Mouse (Mus musculus) right cerebral cortex, adult 2 months (tissue): ENCODE measurements around the gene Cggbp1.
A peak's percentile ranks its signal among the peaks of the same experiment; 100 is the strongest.

Source experiments
- DNase-seq, 2 experiments: peaks; one replicate each; pipeline ENCODE4 v3.0.0; 2021 to 2022; ENCODE audit warnings: low spot score in 2 of 2

The Cggbp1 gene

DNA sequence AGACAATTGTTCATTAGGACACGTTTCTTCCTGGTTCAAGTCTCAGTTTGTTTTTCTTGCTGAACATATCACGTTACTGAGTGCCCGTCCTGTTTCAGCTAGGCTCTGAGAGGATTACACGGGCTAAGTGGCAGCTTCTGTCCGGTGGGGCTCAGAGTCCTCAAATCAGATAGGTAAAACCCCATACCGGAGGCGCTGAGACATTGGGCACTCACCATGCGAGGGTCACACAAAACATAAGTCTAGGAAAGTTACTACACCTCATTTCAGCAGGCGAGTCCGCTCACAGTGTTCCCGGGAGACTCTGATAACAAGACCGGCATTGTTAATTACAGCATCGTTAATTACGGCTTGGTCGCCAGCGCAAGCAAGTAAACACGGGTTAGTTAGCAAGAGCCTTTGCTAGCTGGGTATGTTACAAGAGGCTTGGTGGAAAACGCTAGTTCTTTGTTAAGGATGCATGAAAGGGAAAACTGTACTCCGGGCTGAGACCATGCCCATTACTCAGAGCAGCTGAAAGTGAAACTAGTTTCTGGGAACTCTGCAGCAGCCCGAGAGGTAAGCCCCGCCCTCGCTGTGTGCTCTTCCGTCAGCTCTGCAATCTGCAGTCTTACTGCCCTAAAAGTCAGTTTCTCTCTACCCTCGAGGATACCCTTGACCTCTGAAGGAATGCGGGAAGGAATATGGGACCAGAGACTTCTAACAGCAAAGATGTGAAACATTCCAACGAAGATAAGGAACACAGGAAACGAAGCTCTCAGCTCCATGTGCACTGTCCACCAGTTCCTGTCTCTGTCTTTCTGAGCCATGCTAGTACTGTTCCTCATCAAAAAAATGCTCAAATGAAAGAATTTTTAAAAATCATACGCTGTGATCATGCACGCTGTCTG lies 21.9 kb downstream of the Cggbp1 start:
- peak; percentile 32 to 67 for DNase-seq

GRCm38 (mm10) chr16:64875384-64875783 lies 23.6 kb downstream of the Cggbp1 start:
- DNase-seq = no peak

- no peak for DNase-seq
Observed at GRCm38 (mm10) chr16:64875822-64876221, 24.0 kb downstream of the Cggbp1 start.

DNA sequence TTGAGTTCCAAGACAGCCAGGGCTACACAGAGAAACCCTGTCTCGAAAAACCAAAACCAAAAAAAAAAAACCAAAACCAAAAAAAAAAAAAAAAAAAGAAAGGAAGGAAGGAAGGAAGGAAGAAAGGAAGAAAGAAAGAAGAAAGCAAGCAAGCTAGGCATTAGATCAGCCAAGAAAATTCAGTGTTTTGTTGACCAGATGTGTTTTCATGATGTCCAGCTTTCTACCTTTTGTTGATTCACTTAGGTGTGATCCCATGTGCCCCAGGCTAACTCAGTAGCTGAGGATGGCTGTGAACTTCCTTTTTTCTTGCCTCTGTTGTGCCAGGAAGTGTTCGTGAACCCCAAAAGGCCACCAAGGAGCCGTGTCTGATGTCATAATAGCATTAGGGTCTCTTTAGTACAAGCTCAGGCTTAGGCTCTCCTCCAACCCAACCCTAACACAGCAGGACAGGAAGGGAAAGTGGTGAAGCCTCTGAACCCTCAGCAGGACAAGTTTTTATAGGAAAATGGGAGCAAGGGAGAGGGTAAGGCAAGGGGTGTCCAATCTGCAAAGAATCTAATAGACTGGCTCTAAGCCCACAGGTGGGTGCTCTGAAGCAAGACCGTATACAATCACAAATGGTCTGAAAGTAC lies 25.0 kb downstream of the Cggbp1 start:
- no peak for DNase-seq

DNA sequence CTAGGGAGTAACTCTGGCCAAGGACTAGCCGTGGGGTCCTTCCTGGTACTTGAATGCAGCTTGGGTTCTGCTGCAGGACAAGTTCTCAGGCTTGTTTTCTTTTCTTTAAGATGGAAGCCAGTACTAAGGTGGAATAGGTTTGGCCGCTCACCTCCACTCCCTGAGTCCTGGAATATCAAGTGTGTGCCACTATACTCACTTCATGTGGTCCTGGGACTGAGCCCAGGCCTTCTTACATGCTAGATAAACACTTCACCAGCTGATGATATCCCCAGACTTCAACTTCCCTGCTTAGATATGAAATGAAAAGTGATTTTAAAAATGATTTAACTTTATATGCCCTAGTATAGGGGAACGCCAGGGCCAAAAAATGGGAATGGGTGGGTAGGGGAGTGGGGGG lies 25.5 kb downstream of the Cggbp1 start:
- DNase-seq = no peak

DNA sequence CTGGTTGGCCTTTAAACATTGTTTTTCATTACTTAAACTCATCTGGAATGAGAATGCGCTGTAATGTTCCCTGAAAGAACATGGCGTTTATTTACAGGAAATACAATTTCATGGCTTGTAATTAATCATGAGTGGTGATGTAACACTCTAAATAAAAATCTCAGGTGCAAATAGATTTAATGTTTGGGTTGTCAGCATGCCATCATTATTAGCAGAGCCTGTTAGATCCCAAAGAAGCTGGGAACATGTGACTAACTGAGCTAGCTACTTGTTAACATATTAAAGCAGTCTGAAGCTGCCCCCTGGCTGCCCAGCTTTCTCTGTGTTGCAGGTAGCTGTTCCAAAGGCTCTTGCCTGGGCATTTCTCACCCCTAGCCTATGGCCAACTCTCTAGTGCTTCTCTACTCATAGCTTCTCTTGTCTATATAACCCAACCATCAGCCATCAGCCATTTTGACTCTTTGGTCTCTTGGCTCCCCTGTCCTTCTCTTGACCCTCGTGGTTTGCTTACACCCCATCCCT lies 26.9 kb downstream of the Cggbp1 start:
- DNase-seq = no peak

DNA sequence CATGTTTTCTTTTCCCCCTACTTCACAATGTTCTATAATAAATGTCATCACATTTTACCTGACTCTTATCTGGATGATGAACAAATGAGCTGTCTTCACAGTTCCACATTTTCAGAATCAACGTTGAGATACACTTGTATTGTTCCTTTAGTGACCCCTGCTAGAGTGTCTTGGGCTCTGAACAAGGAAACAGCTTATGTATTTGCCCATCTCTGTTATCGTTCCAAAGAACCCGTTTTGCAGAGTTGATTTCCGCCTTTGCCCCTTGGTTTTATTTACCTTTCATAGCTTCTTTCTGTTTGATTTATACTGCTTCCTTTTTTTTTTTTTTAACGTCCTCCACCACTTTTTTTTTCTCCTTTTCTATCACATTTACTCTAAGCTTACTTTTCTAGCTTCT lies 27.9 kb downstream of the Cggbp1 start:
- DNase-seq = no peak

DNA sequence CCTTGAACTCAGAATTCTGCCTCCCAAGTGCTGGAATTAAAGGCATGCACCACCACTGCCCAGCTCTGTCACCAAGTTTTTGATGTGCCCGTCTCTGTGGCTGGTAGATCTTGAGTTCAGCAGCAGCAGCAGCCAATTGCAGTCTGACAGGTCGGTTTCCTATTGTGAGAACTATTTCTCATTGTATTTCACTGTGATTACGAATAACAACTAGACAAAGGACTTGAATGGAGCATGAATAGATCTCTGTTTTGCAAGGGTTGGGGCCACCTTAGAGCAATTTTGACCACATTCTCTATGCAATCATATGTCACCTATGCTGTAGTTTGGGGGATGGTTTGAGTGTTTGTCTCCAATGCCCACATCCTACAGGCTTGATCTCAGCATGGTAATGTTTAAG lies 29.2 kb downstream of the Cggbp1 start:
- DNase-seq = no peak

DNA sequence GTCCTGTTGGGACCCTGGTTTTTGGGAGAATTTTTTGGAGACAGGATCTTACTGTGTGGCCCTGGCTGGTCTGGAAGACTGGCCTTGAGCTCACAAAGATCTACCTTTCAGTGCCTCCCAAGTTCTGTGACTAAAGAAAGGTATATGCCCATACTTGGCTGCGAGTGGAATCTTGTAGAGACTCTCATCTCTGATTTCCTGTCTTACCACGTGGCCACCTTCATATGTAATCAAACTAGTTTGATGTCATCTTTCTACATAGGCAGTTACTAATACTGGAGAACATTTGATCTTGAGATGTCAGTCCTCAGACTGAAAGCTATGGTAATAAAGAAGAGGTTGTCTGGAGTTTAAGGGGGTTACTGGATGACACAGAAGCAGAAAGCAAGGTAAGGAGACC lies 29.6 kb downstream of the Cggbp1 start:
- DNase-seq = no peak

GRCm38 (mm10) chr16:64883896-64884295 lies 32.1 kb downstream of the Cggbp1 start:
- DNase-seq = no peak

DNA sequence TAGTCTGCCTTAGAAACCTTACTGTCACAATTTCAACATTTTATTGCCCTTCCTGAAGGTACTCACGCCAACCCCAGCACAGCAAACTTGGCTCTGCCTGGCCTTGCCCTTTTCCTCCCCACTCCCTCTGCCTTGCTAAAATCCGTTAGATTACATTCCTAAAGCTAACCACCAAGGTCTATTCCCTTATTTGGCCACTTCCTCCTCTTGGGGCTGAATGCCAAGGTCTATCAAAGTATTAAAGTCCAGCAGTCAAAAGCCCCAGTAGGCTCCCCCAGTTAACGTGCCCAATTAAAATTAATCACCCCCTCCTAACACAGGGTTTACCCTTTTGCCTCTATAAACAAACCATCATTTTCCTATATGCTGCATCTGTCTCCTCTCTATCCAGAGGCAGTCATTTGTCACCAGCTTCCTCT lies 32.6 kb downstream of the Cggbp1 start:
- no peak for DNase-seq

- DNase-seq = no peak
Observed at GRCm38 (mm10) chr16:64885142-64885541, 33.3 kb downstream of the Cggbp1 start.

DNA sequence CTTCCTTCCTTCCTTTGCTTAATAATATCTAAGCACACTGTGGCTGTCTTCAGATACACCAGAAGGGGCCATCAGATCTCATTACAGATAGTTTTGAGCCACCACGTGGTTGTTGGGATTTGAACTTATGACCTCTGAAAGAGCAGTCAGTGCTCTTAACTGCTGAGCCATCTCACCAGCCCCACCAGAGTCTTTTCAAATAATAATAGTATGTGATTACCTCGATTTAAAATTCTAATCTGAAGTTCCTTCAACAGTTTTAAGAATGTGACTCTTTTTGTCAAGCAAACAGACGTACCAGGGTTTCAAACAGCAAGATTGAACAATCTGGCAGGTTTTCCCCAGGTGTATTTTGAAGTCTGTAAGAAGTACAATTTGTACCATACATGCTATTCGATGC lies 33.8 kb downstream of the Cggbp1 start:
- DNase-seq = no peak

GRCm38 (mm10) chr16:64889496-64889895 lies 37.7 kb downstream of the Cggbp1 start:
- DNase-seq = no peak

DNA sequence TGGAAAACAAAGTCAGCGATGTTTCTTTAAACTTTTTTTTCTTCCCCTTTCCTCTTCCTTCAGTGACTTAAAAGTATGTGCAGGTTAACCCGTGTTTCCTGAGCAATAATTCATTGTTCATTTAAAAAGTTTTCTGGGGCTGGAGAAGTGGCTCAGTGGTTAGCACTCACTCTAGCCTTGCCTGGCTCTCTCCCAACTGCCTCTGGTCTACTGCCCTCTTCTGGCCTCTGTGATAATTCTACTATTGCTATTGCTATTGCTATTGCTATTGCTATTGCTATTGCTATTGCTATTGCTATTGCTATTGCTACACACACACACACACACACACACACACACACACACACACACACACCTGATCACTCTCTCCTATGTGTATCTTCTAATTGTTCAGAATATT lies 47.3 kb downstream of the Cggbp1 start:
- DNase-seq = no peak

- no peak for DNase-seq
Observed at GRCm38 (mm10) chr16:64903328-64903727, 51.5 kb downstream of the Cggbp1 start.

DNA sequence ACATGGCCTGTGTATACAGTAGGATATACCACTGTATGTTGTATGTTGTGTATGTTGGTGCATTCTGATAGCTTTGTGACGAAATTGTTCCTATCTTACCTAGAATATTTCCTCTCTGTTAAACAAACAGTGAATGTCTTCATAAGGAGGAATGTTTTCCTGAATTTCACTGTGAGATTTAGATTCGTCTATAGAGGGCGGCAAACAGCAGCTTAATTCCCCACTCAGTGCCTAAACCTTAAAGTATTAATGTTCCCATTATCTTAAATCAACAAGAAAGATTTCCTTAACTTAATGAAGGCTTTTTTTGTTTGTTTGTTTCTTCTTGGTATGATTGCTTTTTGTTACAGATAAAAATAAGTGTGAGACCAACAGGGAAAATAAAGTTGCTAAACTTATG lies 55.3 kb downstream of the Cggbp1 start:
- peak; percentile 14 to 51 for DNase-seq

GRCm38 (mm10) chr16:64908747-64909146 lies 57.0 kb downstream of the Cggbp1 start:
- DNase-seq = no peak
